Mouse (Mus musculus) kidney, postnatal 0 days (tissue): Measurements from ENCODE around the gene Map7. TPM values are rescaled to one million over a fixed set of nuclear protein-coding genes. Genes with fewer than 3 reads are reported as not detected.

Source experiments
- ATAC-seq: fragments of 200-750 bp; cut with Nextera tagmentation; replicated peaks from 2 replicates; pipeline ENCODE4 v1.8.0; 2017; ENCODE audit warnings: low read depth, moderate number of reproducible peaks, moderate TSS enrichment, moderate library complexity; ENCODE audit not compliant: low FRiP score
- DNase-seq: peaks from one replicate; pipeline ENCODE4 v3.0.0-alpha.2; 2016; ENCODE audit warnings: low spot score
- H3K27ac ChIP-seq: fragments of 300-500 bp; sonication (generic); 2 replicates; pipeline ENCODE4 v1.5.1; 2014; ENCODE audit warnings: mild to moderate bottlenecking
- H3K27me3 ChIP-seq: fragments of 300-500 bp; sonication (generic); 2 replicates; pipeline ENCODE4 v1.6.1; 2014; ENCODE audit warnings: low read length, mixed read lengths; ENCODE audit not compliant: insufficient read depth
- H3K36me3 ChIP-seq: fragments of 300-500 bp; sonication (generic); 2 replicates; pipeline ENCODE4 v1.6.1; 2014; ENCODE audit warnings: low read length, mixed read lengths; ENCODE audit not compliant: insufficient read depth
- H3K4me1 ChIP-seq: fragments of 300-500 bp; sonication (generic); replicated peaks from 2 replicates; pipeline ENCODE4 v1.6.1; 2014; ENCODE audit warnings: antibody characterized with exemption, low read length, mixed read lengths; ENCODE audit not compliant: insufficient read depth
- H3K4me2 ChIP-seq: fragments of 300-500 bp; sonication (generic); 2 replicates; pipeline ENCODE4 v1.6.1; 2014; ENCODE audit warnings: mild to moderate bottlenecking, low read length, moderate library complexity, mixed read lengths
- H3K4me3 ChIP-seq: fragments of 300-500 bp; sonication (generic); replicated peaks from 2 replicates; pipeline ENCODE4 v1.5.1; 2014; ENCODE audit warnings: low read depth, low read length
- H3K9ac ChIP-seq: fragments of 300-500 bp; sonication (generic); 2 replicates; pipeline ENCODE4 v1.6.1; 2014; ENCODE audit warnings: low read depth, low read length
- H3K9me3 ChIP-seq: fragments of 300-500 bp; sonication (generic); replicated peaks from 2 replicates; pipeline ENCODE4 v1.6.1; 2016; ENCODE audit warnings: low read length, inconsistent platforms, mixed read lengths
- CTCF ChIP-seq: IDR thresholded peaks from 2 replicates; pipeline ENCODE4 v1.5.1; 2016; ENCODE audit warnings: antibody characterized with exemption, low read depth, mild to moderate bottlenecking, moderate library complexity
- WGBS: fragments of 180-500 bp; shearing (Covaris S2); extraction: QIAGEN DNeasy Blood & Tissue Kit; methylation state at CpG from one replicate; pipeline ENCODE4 v1.1.7; 2014; 5-methylcytosine and 5-hydroxymethylcytosine counted together
- polyA plus RNA-seq: library from polyadenylated mRNA; unstranded; fragments of >200 nt; fragmentation: Nextera tagmentation; extraction: Ambion mirVana; gene quantifications from 2 replicates; pipeline ENCODE4 v1.2.1, GENCODE M21; 2015

Map7 gene
- polyA plus RNA-seq, 1 experiment from 2014 or later: 31.2 TPM

GRCm38 (mm10) chr10:20186800-20187273, 38.6 kb downstream of the Map7 start:
- DNase-seq (no peak), ATAC-seq (peak; percentile 59)
- Histone ChIP-seq H3K4me2 (no peak overlapping the region), H3K9ac (no peak overlapping the region), H3K4me1 (0 out of 2 replicates have a peak, but pooled peaks cover 8% of the 10 kb centered on the region), H3K27ac (peak overlapping the region; percentile 42), H3K9me3 (no peaks in the 10 kb centered on the region), H3K36me3 (no peaks in the 10 kb centered on the region), H3K4me3 (no peak overlapping the region), H3K27me3 (no peaks in the 10 kb centered on the region)
- no peak for TF ChIP-seq CTCF
- WGBS: 78% methylated on average over 5 of the region's 5 CpGs

GRCm38 (mm10) chr10:20190139-20190747, 42.0 kb downstream of the Map7 start:
- H3K27me3 ChIP-seq: no peaks in the 10 kb centered on the region

GRCm38 (mm10) chr10:20194847-20195540, 46.7 kb downstream of the Map7 start:
- 42% methylated on average over 13 of the region's 13 CpGs for WGBS
- Histone ChIP-seq H3K9me3 (no peaks in the 10 kb centered on the region), H3K27me3 (no peaks in the 10 kb centered on the region), H3K4me3 (no peak overlapping the region), H3K4me2 (no peak overlapping the region), H3K36me3 (no peaks in the 10 kb centered on the region), H3K9ac (no peak overlapping the region), H3K27ac (no peak overlapping the region), H3K4me1 (no peaks in the 10 kb centered on the region)
- ATAC-seq (no peak), DNase-seq (no peak)
- TF ChIP-seq CTCF: no peak

More at GRCm38 (mm10) chr10:20190139-20190747, 42.0 kb downstream of the Map7 start:
- Histone ChIP-seq H3K27ac (no peak overlapping the region), H3K4me1 (no peaks in the 10 kb centered on the region), H3K9ac (no peak overlapping the region), H3K4me3 (no peak overlapping the region), H3K9me3 (no peaks in the 10 kb centered on the region), H3K4me2 (no peak overlapping the region), H3K36me3 (no peaks in the 10 kb centered on the region)
- WGBS: 95% methylated on average over 6 of the region's 6 CpGs
- no peak for TF ChIP-seq CTCF
- ATAC-seq (no peak), DNase-seq (no peak)

GRCm38 (mm10) chr10:20197039-20197438, 48.8 kb downstream of the Map7 start:
- H3K27ac ChIP-seq: no peak overlapping the region
- ATAC-seq: no peak
- H3K9me3 ChIP-seq: no peaks in the 10 kb centered on the region
- no peak for DNase-seq
- H3K36me3 ChIP-seq: no peaks in the 10 kb centered on the region
- H3K4me2 ChIP-seq: no peak overlapping the region
- H3K4me3 ChIP-seq: no peak overlapping the region
- no peak for TF ChIP-seq CTCF
- 65% methylated on average over 7 of the region's 7 CpGs for WGBS
- no peaks in the 10 kb centered on the region for H3K27me3 ChIP-seq
- no peak overlapping the region for H3K9ac ChIP-seq
- H3K4me1 ChIP-seq: no peaks in the 10 kb centered on the region

DNA sequence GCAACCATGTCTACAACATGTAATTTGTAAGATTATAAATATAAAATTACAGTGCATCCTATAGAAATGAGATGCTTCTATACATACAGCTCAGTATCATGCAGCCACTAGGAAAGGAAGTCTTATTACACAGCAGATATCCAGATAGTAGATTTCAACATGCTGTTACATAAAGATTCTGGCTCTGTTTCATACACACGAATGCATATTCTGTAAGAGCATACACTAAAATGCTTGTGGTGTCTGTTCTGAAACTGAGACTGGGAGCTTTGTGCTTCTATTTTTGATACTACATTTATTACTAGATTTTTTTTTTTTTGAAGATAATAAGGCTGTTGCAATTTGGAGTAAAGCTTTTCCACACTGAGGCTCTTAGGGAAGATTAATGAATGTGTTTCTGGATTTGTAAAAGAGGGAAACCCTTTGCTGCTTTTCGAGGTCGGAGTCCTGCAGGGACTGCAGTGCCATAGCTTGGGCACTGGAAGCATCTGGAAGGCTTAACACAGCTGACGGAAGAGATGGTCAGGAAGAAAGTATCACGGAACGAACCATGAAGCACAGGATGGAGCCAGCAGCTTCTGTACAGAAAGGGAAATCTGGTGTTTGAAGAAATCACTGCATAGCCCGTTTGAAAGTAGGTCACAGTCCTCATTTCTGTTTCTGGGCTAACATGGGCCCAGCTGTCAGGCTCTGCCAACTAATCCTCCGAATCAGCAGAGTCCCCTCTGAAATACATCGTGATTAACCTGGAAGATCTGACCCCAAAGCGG, 50.9 kb downstream of the Map7 start:
- Histone ChIP-seq H3K4me3 (no peak overlapping the region), H3K36me3 (no peaks in the 10 kb centered on the region), H3K9ac (0 out of 2 replicates have a peak overlapping the region, but pooled peaks have one; percentile 10), H3K9me3 (no peaks in the 10 kb centered on the region), H3K27me3 (no peaks in the 10 kb centered on the region), H3K4me1 (no peaks in the 10 kb centered on the region), H3K27ac (no peak overlapping the region), H3K4me2 (no peak overlapping the region)
- DNase-seq (no peak), ATAC-seq (no peak)
- TF ChIP-seq CTCF: no peak
- WGBS: 67% methylated on average over 10 of the region's 10 CpGs

DNA sequence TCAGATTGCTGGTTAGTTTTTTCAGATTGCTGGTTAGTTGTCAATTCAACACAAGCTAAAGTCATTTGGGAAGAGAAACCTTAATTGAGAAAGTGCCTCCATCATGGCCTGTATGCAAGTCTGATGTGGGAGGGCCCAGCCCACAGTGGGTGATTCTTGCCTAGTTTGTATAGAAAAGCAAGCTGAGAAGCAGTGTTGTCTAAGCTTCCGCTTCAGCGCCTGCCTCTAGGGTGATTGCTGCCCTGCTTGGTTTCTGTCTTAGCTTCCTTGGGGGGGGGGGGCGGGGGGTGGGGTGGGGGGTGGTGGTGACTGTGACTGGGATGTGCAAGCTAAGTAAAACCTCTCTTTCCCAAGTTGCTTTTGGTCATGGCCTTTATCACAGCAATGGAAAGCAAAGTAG, 53.0 kb downstream of the Map7 start:
- Histone ChIP-seq H3K9ac (no peak overlapping the region), H3K36me3 (no peaks in the 10 kb centered on the region), H3K27ac (no peak overlapping the region), H3K27me3 (no peaks in the 10 kb centered on the region), H3K4me1 (no peaks in the 10 kb centered on the region), H3K4me2 (no peak overlapping the region), H3K9me3 (no peaks in the 10 kb centered on the region), H3K4me3 (no peak overlapping the region)
- ATAC-seq: no peak
- no peak for DNase-seq
- TF ChIP-seq CTCF: no peak
- 46% methylated on average over 3 of the region's 3 CpGs for WGBS
